Mouse (Mus musculus) gastrocnemius, postnatal 4 days (tissue): ENCODE measurements at regions not wholly inside any gene's neighbourhood (a gene's known extent, or its start where the extent isn't known, plus 50 kb on each side); places are given as distances from the start of the nearest gene placed in this dataset.

Source experiments
- DNase-seq, 2 experiments: peaks; one replicate each; pipeline ENCODE4 v3.0.0; 2021 to 2022; ENCODE audit warnings: low spot score in 2 of 2, mixed read lengths in 2 of 2

GRCm38 (mm10) chrY:86743391-86743790, 373.2 kb upstream of the Gm21477 start:
- DNase-seq = peak; percentile 6 to 19
